Mouse (Mus musculus): ENCODE data around the gene Rgs16.

Rgs16 gene

DNA sequence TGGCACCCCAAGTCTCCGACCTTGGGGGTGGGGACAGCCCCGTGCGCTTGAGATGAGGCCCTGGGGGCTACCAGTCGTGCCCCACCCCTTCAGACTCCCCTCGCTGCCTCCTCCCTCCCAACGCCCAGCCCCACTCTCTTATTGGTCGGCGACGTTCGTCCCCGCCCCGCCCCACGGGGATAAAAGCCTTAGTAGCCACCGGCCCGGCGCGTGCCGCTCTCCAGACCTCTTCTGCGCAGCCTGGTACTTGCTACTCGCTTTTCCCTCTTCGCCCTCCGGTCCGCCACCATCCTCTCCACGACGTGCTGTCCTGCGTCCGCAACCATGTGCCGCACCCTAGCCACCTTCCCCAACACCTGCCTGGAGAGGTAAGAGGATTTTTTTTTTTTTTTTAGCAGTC lies at the start of gene Rgs16:
Gene Rgs16 (plus strand): TSS at position 205 of the 400 bp plus-strand sequence.
- DNase-seq (ENCODE audit: extremely low read depth, low read depth) = no peak

DNA sequence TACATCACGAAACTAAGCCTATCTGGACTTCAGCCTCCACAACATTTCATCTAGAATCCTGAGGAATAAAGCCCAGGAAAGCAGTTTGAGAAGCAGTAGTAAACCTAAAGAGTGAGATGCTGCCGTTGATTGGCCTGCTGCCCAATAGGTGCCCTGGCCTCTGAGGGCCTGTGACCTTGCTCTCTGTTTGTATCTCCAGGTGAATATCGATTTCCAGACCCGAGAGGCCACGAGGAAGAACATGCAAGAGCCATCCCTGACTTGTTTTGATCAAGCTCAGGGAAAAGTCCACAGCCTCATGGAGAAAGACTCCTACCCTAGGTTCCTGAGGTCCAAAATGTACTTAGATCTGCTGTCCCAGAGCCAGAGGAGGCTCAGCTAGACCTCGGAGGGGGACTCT lies 47.6 kb upstream of the Rgs16 start:
- DNase-seq (ENCODE audit: extremely low read depth, low read depth) = no peak

DNA sequence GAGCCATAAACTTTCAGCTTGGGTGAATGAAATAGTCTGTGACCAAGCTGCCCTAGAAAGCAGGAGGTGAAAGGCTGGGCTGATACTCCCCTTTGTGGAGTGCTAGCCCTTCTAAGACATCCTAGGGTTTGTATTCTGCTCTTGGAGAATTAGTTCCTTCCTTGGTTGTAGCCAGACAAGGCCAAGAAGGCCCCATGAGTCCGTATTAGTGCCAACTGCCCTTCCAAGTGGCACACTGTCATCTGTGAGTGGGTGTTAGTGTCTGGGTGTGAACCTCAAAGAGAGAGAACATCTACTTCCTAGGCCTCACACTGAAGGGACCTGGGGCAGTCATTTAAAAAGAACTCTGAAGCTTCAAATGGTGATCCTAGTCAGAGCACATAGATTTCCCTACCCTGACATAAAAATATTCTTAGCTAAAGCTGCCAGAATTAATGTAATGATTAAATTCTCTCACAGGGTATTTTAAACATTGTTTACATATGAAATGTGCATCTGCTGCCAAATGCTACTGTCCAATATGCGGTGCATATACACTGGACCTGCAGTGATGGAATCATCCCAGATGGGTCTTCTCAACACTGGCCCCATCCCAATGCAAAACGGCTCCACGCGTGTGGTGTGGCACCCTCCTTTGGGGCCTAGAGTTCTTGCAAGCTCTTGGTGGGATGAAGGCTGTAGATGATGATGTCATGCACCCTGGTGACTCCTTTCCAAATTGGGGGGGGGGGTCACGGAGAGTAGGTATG lies 45.6 kb upstream of the Rgs16 start:
- DNase-seq (ENCODE audit: extremely low read depth, low read depth) = no peak

DNA sequence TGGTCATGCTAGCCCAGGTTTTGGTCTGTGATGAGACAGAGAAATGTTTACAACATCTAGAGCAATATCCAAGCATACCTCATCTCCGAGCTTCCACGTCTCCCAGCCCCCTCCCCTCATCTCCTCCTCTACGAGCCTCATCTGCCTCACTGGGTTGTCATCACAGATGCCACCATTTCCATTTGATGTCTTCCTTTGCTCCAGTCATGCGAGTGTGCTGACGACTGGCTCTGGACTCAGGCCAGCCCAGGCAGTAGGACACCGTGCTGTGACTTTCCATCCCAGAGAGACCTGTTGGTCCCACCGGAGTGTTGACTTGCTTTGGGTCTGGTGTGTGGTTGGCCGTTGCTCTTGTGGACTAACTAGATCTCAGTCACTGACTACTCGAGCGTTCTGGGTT lies 44.8 kb upstream of the Rgs16 start:
- no peak for DNase-seq (ENCODE audit: extremely low read depth, low read depth)

DNA sequence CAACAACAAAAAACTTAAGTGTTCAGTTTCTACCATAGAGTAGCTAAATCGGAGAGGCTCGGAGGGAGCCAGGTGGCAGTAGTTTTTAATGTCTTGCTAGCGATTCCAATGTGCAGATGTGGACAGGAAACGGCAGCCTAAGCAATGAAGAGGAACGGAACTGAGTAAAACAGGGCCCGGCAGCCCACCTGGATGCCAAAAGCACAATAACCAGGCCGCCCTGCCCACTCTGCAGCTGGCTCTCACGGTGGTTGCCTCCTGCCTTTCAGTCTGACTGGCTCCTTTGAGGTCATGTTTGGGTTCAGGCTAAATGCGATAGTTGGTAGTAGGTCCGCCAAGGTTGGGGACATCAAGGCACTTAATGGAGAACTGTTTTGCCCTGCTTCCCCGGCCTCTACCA lies 44.1 kb upstream of the Rgs16 start:
- no peak for DNase-seq (ENCODE audit: extremely low read depth, low read depth)

DNA sequence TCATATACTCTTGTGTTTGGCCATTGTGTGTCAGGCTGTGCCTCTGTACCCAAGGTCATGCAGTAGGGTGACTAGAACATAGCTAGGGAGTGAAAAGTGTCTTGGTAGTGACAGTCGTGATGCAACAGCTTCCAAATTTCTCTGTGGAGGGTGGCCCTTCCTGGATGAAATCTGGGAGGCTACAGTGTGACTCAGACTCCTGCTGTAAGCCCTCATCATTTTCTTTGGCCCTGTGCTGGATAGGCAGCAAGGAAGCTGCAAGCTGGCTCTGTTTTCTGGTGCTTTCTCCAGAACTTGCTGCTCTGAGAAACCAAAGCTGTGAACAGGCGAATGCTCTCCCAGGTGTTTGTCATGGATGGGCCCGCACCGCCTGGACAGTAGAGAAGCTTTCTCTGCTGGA lies 43.6 kb upstream of the Rgs16 start:
- no peak for DNase-seq (ENCODE audit: extremely low read depth, low read depth)

DNA sequence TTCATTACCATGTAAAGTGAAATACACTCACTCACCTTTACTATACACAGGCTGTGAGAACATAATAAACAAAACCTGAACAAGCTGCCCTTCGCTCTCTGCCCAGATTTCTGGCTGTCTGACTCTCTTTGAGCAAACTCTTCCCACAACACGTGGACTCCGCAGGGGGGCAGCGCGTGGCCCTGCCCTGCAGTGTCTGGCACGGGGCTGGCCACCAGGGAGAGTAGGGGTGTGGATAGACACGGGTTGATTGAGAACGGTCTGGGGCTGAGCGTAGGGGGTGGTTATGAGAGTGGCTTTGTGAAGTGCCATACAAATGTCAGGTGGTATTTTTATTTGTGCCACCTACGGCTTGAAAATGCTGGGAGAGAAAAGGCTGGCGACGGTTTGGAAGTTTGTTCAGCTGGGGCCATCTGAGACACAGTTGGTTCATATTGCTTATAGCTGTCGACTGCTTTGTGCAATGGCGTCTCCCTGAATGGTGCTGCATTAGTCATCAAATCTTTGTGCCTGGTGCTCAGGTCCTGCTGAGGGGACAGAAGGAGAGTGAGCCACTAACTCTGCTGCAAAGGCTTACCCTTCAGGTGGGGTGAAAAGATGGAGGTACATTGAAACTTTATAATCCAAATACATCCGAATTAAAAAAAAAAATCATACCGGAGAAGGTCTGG lies 42.4 kb upstream of the Rgs16 start:
- DNase-seq (ENCODE audit: extremely low read depth, low read depth) = no peak

DNA sequence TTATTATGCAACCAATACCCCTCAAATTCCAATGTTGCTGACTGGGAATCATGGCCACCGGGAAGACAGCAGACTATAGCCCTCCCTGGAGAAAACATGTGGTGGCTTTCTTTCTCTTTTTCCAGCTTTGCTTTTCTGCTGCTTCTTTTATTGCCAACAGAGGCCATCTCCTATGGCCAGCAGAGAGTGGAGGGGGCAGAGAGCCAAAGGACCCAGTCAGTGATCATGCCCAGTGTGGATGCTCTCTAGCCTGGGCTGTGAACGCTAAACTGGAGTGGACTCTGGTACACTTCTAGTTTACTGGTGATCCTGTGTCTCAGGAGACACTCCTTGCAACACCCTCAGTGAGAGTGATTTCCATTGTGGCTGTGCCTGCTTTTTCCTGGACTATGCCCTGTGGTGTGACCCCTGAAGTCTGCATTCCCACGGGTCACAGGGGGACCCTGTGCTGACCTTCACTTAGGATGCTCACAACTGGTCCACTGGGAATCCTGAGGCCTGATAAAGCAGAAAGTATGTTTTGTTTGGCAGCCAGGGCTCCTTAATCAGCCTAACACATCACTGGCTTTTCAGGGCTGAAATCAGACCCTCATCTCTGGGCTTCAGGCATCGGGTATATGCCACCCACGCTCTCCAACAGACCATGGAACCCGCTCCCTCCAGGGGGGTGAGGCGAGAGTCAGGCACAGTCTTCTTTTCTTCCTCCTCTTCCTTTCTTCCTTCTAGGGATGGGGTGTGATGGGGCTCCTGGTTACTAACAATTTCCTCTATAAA lies 41.7 kb upstream of the Rgs16 start:
- DNase-seq (ENCODE audit: extremely low read depth, low read depth) = no peak

DNA sequence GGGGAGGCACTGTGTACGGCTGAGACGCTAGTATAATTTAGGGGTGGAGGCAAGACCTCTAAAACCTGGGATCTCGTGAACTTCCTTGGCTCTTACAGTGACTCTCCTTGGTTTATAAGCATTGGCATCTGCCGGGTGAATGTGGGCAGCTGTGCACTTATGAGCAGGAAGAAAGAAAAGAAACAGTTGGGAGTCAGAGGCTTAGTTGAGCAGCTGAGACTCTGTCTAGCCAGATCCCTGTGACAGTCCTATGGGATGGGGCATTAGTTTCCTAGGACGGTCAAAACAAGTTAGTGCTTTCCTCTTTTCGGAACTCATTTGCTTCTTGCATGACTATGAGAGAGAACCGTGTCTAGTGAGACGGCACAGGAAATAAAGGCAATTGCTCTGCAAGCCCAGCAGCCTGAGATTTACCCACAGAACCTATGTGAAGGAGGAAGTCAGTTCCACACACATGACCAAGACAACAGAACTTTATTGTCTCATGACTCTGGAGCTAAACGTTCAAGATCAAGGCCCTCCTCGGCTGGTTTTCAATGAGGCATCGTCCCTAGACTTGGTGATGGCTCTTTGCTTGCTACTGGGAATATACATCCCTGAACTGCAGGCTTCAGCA lies 39.6 kb upstream of the Rgs16 start:
- no peak for DNase-seq (ENCODE audit: extremely low read depth, low read depth)

DNA sequence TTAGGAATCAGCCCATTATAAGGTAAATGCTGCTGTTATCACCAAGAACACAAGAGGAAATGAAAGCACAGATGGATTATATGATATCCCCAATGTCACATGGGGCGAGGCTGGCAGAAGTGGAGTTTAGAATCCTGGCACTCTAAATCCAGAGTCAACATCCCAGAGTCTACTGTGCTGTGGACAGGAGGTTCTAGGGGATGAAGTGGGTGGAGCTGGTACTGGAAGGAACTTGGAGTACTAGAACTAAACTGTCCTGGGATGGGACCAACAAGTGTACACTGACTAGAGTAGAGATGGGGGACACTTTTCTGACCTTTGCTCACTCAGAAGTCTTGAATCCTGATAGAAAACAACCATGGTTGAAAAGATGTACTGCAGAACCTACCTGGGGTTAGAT lies 38.7 kb upstream of the Rgs16 start:
- no peak for DNase-seq (ENCODE audit: extremely low read depth, low read depth)

DNA sequence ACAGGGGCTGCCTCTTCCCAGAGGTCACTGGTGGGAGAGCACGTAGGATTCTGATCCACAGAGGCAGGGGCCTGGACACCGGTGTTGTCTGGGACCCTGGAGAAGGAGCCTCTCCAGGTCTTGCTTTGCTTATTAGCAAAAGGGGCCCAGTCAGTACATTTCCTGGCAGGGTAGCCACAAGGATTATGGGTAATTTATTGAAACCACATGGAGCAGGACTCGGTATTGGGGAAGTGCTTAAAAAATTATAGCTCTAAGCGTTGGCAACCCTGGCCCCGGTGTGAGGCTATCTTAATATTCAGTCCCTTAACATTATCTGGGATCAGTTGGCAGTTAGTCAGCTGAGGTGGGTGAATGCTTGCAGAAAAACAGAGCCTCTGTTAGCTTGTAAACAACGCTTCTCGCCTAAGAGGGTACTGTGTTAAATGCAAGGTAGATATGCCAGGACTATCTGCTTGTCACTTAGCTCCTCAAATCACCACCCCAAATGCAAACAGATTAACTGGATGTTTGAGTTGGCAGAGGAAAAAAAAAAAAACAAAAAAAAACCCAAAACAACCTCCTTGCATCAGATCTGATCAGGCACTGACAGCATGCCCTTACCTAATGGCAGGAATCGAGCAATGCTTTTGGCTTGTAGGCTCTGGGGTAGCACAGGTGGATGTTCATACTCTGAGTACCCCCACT lies 37.8 kb upstream of the Rgs16 start:
- DNase-seq (ENCODE audit: extremely low read depth, low read depth) = no peak

DNA sequence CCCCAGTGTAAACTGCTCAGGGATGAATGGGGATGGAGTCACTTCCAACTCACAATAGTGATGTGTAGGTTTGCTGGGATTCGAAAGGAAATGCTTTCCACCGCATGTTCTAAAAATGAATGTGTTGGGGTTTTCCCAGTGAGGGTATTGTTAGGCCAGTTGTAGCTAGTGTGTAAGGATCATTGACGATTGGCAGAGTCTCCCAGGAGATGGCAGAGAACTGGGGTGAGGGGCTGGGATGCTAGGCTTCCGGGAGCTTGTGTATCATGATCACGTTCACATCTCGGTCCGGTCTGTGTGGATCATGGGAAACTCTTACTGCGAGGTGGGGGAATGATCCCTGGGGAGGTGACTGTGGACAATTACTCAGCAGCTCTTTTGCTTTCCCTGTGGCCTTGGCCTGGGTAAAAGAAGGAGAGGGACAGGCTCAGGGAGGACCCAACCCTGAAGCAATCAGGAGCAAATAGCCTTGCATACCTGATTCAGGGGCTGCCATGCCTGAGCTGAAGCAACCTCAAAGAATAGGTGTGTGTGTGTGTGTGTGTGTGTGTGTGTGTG lies 37.2 kb upstream of the Rgs16 start:
- no peak for DNase-seq (ENCODE audit: extremely low read depth, low read depth)

DNA sequence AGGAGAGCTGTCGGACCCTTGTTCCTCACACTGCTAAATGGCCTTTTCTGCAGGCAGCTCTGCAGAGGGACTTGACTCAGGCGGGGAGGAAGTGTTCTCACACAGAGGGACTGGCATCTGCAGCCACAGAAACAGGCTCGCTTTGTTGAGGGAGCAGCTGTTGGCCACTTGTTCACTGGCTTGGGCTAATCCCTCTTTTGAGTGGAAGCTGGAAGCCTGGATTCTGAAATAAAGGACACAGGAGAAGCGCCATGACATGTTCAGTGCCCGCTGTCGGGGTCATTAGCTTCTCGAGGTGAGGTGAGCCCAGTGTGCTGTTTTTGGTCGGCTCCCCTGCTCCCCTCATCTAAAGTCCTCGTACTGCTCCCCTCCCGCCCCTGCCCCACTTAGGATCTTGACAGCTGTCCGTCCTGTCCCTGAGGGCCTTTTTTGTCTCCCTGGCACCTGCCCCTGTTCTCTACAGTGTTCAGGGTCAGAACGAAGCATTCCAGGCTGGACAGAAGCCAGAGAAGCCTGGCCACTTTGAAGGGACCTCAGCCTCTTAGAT lies 36.6 kb upstream of the Rgs16 start:
- no peak for DNase-seq (ENCODE audit: extremely low read depth, low read depth)

DNA sequence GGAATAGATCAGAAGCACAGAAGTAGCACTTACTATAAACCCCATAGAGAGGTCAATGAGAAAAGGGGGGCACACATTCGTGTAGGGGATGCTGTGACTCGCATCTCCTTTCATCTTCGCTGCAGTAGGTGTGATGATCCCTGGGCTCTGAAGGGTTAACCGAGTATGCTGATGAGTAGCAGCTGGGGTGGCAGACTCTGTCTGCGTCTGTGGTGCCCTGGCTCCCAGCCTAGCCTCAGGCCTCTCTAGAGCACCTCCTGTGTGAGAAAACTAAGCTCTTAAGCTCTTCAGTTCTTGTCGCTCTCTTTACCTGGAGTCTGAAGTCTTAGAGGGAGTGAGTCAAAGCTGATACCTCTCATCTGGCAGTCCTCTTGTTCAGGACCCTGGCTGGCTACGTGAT lies 36.0 kb upstream of the Rgs16 start:
- DNase-seq (ENCODE audit: extremely low read depth, low read depth) = no peak

DNA sequence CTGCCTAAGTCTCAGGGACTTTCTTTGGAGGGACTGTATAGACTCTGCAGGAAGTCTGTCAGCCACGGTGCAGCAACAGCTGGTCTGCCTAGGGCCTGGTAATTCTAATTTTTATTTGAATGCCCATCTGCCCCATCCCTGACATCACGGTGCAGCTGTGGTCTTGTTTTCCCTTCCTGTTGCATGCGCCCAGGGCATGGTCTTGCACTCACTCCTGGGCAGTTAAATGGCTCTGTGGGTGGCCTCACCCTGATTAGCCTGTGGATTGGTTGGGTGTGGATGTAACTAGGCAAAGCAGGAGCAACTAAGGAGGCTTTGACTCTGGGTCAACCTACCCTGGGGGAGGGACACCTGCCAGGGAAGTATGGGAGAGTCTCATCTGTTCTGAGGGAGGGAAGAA lies 35.2 kb upstream of the Rgs16 start:
- DNase-seq (ENCODE audit: extremely low read depth, low read depth) = no peak

DNA sequence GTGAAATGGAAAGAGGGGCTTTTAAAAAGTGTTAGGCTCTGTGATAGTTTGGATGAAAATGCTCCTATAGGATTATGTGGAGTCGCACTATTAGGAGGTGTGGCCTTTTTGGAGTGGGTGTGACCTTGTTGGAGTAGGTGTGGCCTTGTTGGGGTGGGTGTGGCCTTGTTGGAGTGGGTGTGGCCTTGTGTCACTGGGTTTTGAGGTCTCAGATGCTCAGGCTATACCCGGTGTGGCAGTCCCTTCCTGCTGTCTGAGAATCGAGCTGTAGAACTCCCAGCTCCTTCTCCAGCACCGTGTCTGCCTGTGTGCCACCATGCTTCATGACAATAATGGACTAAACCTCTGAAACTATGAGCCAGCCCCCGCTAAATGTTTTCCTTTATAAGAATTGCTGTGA lies 31.5 kb upstream of the Rgs16 start:
- DNase-seq (ENCODE audit: extremely low read depth, low read depth) = no peak

DNA sequence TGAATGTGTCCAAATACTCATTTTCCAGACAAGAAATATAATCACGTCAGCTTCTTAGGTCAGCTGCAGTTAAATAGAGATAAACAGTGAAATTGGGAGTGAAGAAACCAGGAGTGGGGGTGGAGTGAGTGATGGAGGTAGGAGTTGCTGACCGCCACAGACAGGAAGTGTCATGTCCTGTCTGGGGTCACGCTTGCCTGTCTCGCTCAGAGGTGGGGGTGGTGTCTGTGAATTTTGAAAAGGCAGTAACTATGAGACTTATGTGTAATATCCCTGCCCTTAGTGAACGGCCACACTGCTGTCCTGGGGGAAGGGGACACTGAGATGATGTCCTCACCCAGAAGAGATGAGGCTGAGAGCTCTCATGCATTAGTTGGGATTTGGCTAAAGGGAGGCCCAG lies 30.7 kb upstream of the Rgs16 start:
- no peak for DNase-seq (ENCODE audit: extremely low read depth, low read depth)

DNA sequence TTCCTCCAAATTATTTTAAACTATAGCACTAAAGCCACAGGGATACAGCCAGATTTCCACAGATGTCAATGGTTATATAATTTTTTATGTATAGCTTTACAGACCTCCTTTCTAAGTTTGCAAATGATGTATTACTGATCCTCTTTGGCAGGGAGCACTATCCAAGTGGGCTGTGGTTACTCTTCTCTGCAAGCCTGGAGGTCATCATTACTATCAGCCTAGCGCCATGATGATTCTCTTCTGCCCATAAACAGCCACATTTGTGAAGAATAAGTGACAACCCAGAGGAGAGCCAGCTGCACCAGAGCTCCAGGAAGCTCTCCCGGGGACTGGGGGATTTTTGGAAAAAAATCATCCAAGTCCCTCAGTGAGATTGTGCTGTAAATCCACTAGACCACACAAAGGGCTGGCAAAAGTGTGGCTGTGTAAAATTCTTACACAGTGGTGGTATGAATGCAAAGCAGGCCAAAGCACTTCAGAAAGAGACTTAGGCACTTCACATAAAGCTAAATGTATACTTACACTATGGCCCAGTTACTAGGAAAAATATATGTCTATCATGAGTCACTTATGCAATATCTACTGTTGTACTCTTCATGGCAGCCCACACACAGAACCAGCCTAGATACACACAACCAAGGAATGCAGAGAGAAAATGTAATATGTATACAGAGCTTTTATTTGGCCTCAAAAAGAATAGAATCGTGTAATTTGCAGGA lies 28.4 kb upstream of the Rgs16 start:
- no peak for DNase-seq (ENCODE audit: extremely low read depth, low read depth)

DNA sequence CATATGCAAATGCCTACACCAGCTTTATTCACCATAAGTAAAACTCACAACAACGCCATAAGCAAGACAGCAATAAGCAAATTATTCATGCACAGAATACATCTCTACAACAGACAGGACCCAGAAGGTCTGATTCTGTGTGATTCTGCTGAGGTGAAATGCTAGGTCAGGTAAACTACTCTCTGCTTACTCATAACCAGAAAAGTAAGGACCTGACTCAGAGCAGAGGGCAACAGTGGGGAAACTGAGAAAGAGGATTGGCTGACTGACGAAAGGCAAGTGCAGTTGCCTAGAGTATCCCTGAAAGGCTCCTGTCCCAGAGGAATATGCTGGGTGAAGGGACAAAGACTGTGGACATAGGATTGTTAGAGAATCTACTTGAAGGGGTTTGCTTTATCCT lies 27.5 kb upstream of the Rgs16 start:
- no peak for DNase-seq (ENCODE audit: extremely low read depth, low read depth)

DNA sequence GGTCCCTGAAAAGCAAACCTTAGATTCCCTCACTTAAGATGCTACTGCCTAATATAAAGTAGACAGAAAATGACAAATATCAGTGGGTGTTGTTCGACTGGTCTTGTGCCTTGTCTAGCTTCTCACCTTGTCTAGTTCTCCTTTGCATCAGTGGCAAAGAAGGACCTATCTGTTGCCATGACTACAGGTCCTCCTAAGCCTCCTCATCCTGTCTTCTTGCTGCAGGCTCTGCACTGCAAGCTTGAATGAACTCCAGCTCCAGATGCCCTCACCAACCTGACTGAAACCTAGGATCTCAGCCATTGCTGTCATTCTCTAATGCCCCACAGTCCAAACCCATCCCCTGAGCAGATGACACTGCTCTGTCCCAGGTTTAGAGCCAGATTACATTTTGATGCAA lies 22.2 kb upstream of the Rgs16 start:
- no peak for DNase-seq (ENCODE audit: extremely low read depth, low read depth)
